Mouse (Mus musculus): ENCODE data around the gene Gm42791.
A peak's percentile ranks its signal among the peaks of the same experiment; 100 is the strongest.

Gm42791 gene

DNA sequence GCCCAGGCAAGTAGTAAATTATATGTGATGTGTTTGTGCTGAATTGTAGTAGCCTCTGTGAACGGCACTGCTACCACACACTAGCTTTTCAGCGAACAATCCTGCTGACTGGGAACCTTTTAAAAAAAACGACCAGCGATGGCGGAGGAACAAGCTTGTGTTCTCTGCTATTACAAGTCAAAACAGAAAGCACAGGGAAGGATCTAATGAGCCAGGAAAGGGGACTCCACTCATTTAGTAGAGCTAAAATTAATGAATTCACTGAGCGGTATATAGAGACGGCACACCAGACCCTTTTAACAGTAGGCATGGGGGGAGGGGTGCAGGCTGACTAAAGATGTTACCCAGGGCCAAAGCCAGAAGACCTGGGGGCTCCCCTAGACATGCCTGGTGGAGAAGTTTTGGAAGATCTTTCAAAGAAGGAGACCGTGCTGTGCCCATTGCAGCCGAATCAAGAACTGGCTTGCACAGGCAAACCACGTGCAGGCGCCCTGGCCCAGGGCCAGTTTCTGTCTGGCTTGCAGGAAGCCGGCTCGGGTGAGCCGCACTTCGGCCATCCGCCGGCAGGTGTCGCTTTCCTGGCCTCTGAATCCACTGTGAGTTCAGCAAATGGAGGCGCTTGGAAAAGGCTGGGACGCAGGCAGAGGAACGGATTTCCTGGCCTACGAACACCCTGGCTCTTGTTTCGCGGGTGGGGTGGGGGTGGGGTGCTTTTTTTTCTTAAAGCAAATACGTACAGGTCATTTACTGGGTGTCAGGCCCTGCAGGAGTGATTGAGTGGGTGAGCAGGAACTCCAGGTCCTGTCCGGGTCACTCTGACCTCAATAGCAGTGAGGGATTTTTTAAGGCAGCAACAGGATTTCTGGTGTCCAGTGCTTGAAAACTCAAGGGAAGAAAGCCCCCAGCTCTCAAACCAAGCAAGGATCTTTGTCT lies 11.7 kb upstream of the Gm42791 start:
- peak; percentile 100 for DNase-seq

- no peak for DNase-seq
Observed at GRCm38 (mm10) chr5:149005701-149006361, 10.9 kb upstream of the Gm42791 start.

DNA sequence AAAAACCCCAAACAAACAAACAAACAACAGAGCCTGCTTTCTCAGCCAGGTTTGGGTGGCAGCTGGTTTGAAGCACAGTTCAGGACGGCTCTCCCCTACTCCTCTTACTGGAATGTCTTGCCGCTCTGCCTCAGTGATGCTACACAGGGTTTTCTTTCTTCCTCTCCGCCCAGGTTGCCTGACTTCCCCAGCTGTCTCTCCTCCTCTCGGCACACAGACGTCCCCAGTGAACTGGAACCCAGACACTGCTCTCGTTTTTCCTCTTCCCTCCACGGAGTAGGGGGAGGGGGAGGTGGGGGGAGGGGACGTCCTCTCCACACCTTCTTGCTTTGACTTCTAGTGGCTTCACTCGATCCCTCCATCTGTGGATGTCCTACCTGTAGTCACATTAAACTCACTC lies 10.1 kb upstream of the Gm42791 start:
- DNase-seq = no peak

GRCm38 (mm10) chr5:149003137-149003536 lies 8.2 kb upstream of the Gm42791 start:
- DNase-seq = no peak

GRCm38 (mm10) chr5:149002803-149003115 lies 7.8 kb upstream of the Gm42791 start:
- no peak for DNase-seq

DNA sequence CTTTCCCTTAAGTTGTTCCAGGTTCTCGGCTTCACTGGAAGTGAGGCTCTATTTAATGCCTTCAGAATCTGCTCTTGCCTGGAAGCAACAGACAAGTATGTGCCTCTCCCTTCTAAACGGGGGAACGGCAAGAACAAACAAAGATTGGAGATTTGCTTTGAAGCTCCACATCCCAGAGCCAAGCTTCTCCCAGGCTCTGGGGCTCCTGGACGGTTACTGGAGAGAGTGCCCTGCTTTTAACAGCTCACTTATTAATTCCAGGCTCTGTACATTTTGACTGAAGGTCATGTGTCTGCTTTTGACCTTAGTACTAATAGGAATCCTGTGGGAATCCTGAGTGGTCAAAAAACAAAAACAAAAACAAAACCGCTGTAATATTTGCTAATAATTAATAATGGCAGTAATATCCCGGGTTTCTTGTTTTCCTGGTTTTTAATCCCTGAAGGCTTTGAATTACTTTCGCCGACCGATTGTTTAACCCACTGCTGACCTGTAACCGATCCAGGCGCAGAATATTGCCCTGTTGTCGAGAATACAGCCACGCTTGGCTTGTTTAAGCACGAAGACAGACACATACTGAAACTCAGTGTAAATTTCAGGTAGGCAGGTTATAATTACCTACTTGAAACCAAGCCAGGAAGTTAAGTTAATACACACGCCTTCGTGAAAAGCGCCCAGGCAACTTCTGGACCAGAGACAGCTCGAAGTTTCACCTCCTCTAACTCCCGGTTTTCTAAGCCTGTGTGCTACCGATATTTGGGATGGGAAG lies 7.3 kb upstream of the Gm42791 start:
- DNase-seq = no peak

GRCm38 (mm10) chr5:148999802-149000201 lies 4.9 kb upstream of the Gm42791 start:
- no peak for DNase-seq

GRCm38 (mm10) chr5:148998512-148998911 lies 3.6 kb upstream of the Gm42791 start:
- DNase-seq = no peak

- DNase-seq = no peak
Observed at GRCm38 (mm10) chr5:148996709-148997037, 1.7 kb upstream of the Gm42791 start.

GRCm38 (mm10) chr5:148995962-148996708 lies 1.2 kb upstream of the Gm42791 start:
- peak; percentile 46 for DNase-seq

DNA sequence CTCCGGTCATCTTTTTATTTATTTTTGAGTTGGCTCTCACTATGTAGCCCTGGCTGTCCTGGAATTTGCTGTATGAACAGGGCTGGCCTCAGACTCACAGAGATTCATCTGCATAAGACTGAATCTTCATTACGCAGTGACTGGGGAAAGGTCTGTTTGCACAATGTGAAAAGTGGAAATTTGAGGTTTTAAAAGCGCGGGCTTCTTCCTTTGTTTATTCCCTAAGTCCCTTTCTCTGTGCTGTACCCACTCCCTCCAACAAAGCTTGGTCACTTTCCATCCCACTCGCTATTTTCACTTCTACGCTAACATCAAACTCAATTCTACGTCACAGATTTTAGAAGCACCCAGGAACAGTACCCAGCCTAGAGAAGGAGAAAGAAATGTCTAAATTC lies 639 bp downstream of the Gm42791 start:
- DNase-seq = no peak

GRCm38 (mm10) chr5:148992598-148992997 lies 2.3 kb downstream of the Gm42791 start:
- DNase-seq = no peak

DNA sequence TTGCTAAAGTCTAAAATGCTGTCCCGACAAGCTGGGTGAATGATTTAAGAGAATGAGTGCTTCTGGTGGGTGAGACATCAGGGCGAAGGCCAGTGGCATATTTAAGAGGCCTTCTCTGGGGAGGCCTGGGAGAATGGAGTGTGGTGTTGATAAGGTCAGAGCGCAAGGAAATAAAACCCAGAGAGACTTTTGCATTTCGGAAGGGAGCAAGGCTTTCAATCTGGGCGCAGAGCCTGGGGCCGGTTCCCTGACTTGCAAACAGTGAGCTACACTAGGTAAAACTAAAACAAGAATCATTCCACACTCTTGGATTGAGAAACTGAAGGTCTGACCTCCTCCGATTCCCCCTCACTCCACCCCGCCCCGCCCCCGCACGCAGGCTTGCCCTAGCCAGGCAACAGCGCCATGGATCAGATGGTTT lies 4.0 kb downstream of the Gm42791 start:
- no peak for DNase-seq

DNA sequence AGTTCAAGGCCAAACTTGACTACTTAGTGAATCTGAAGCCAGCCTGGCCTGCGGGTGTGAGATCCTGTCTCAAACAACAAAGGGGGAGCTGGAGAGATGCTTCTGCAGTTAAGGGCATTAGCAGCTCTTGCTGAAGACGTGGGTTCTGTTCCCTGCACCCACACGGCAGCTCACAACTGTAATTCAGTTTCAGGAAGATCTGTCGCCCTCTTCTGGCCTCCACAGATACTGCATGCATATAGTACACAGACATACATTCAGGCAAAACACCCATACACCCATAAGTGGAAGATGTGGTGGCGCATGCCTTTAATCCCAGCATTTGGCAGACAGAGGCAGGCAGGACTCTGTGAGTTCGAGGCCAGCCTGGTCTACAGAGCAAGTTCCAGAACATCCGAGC lies 5.5 kb downstream of the Gm42791 start:
- peak; percentile 51 for DNase-seq

- no peak for DNase-seq
Observed at GRCm38 (mm10) chr5:148984961-148985360, 10.0 kb downstream of the Gm42791 start.

DNA sequence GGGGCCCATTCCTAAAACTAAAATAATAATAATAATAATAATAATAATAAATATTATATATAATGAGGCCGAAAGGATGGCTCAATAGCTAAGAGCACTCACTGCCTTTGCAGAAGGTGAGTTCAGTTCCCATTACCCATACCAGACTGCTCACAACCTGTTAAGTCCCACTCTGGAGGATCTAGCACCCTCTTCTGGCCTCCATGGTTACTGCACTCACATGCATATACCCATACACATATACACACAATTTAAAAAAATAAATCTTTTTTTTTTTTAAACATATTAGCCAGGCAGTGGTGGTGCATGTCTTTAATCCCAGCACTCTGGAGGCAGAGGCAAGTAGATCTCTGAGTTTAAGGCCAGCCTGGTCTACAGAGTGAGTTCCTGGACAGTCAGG lies 11.3 kb downstream of the Gm42791 start:
- DNase-seq = no peak

DNA sequence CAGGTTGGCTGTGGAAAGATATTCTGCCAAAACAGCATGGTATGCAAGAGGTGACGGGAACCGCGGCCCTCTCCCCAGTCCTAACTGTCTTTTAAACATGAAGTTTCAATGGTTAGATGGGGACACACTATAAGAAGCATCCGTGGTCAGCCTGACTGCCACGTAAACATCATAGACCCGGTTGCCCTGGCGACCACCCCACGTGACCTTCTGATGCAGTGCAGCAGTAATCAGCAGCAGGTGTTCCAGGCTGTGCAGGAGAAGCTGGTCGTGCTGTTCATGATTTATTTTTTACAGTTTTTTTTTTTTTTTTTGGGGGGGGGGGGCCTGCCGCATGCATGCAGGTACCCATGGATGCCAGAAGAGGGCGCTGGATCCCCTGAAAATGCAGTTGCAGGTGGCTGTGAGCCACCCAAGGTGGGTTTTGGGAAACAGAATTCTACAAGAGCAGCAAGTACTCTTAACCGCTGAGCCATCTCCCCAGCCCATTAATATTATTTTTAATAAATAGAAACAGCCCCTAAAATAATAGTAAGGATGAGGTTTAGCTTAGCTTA lies 11.8 kb downstream of the Gm42791 start:
- no peak for DNase-seq

DNA sequence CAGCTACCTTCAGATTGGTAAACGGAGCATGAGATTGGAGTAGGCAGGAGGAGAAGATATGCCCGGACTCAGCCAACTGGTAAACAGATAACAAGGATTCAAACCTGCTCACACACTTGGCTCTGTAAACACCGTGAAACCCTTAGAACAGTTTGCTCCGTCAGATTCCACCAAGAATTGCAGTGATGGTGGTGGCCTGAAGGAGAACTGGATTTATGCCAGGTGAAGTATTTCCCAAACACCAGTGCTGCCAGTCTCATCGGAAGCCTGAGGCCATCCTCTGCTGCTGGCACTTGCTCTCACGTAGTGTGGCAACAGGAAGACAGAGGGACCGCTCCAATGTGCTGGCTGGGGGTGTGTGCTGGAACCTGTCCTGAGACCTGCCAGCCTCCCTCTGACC lies 12.6 kb downstream of the Gm42791 start:
- no peak for DNase-seq

- peak; percentile 36 for DNase-seq
Observed at GRCm38 (mm10) chr5:148980607-148981006, 14.3 kb downstream of the Gm42791 start.

- DNase-seq = no peak
Observed at GRCm38 (mm10) chr5:148978458-148979165, 16.3 kb downstream of the Gm42791 start.

GRCm38 (mm10) chr5:148977698-148978457 lies 17.1 kb downstream of the Gm42791 start:
- DNase-seq = peak; percentile 22
